Mouse (Mus musculus) T-helper 2 cell (primary cell): ENCODE results near the gene Ablim1.

Source experiments
- in situ Hi-C: fragments of 300-600 bp; cut with MboI, MseI; formaldehyde crosslinking; loops from one replicate; pipeline ENCODE4 v1.15.1; 2025; ENCODE audit warnings: high pct_unique_total_duplicates

Ablim1 gene

DNA sequence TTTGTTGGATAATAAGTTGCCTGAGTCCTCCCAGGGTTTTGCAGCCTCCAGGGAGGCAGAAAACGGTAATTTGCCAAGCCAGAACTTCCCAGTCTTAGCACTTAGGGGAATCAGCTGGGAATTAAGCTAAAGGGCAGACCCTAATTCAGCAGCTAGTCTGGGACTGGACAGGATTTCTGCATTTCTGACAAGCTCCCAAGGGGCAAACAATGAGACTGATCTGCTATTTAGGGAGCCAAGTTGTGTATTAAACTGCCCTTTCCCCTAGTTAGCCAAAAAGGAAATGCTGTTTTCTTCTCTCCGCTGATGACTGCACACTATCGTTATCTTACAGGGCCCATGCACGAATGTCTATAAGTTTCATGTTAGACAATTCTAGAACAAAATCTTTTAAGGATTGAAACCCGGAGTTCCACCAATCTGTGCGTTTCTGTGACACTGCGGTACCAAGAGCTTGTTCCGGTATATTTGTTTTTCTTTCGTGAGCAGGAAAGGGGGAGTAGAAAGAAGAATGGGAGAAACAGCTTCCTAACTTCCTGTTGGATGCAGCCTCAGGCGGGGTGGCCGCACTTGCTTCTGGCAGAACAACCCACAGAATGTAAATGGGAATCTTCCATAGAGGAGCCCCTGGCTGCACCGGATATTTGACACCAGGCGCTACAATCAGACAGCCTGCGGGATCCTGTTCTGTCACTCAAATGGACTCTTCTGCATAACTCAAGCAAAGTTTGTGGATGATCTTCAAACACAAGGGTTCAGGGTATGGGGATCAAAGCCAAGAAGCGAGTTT is 297.5 kb downstream of the Ablim1 start:
- in situ Hi-C loops = no loop called here

DNA sequence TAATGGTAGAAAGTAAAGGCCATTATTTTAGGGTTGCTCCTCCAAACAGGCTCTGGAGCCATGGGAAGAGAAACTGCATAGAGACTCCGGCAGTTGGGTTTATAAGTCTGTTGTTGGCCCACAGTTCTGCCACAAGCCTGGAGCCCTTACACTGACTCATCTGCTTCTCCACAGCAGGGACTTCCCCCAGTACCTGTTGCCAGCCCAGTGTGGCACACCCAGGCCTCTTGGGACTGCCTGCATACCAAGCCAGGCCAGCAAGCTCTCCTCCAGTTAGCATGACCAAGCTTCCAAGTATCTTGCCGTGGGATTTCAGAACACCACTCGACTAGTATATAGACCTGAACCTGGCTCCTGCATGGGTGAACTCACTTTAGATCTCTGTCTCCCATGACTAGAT is 299.9 kb downstream of the Ablim1 start:
- in situ Hi-C loops = no loop called here

DNA sequence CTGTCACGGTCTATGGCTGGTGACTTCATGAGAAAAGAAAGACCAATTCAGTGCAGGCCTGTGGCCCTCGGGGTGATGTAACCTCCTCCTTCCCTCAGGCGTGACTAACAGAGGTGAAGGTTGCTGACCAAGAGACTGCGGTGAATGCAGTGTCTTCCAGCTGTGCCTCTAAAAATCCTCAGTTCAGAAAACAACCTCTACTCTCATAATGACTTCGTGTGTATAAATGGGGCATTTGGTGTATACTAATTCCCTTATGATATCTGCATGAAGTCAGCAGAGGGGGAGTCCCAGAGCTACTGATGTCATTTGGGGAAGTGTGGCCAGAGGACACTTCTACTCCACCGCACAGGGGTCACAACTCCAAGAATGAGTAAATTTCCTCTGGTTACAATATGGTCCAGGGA is 301.4 kb downstream of the Ablim1 start:
- in situ Hi-C loops = no loop called here

DNA sequence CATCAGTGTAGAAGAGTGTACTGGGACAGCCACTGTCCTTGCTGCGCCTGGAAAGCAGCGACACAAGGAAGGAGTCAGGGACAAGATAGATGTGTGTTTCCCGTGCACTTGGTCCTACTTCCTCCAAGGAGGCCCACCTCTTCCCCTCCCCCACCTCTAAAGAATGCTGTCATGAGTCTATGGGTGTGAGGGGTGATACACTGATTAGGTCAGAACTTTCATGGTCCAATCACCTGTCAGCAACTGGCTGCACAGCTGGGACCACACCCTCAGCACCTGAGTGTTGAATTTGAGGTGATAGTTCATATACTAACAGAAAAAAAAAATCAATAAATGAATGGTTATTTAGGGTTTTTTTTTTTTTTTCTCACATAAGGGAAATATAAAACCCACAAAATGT is 302.7 kb downstream of the Ablim1 start:
- in situ Hi-C loops = no loop called here

- in situ Hi-C loops = no loop called here
These were observed 304.7 kb downstream of the Ablim1 start for GRCm38 (mm10) chr19:57010064-57010463.

GRCm38 (mm10) chr19:57009653-57010052 is 305.1 kb downstream of the Ablim1 start:
- in situ Hi-C loops = no loop called here

- in situ Hi-C loops = no loop called here
These were observed 306.7 kb downstream of the Ablim1 start, which contains the start of gene Afap1l2 for GRCm38 (mm10) chr19:57007781-57008710. TSS of gene Afap1l2 (minus strand) at chr19:57008228.

DNA sequence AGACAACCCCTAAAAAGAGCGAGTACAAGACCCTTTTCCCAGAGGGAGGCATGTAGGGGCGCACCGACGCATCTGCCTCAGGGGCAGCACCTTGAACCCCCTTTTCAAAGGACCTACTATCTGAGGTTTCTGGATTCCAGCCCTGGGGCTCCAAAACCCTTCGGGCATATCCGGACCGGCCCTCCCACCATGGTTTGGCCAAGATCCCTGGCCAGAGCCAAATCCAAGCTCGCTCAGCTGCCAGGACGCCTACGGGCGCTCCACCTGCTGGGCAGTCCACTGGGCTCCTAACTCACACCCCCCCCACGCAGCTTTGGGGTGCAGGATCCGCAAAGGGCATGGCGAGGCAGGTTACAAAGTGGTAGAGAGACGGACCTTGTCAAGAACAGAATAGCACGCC is 307.4 kb downstream of the Ablim1 start:
- in situ Hi-C loops = no loop called here

- in situ Hi-C loops = no loop called here
These were observed 307.9 kb downstream of the Ablim1 start for GRCm38 (mm10) chr19:57006841-57007240.

GRCm38 (mm10) chr19:57005062-57005461 is 309.7 kb downstream of the Ablim1 start:
- in situ Hi-C loops = no loop called here

- in situ Hi-C loops = no loop called here
These were observed 311.3 kb downstream of the Ablim1 start for GRCm38 (mm10) chr19:57003460-57003810.

- in situ Hi-C loops = no loop called here
These were observed 311.8 kb downstream of the Ablim1 start for GRCm38 (mm10) chr19:57002741-57003459.

GRCm38 (mm10) chr19:57001926-57002325 is 312.8 kb downstream of the Ablim1 start:
- in situ Hi-C loops = no loop called here

DNA sequence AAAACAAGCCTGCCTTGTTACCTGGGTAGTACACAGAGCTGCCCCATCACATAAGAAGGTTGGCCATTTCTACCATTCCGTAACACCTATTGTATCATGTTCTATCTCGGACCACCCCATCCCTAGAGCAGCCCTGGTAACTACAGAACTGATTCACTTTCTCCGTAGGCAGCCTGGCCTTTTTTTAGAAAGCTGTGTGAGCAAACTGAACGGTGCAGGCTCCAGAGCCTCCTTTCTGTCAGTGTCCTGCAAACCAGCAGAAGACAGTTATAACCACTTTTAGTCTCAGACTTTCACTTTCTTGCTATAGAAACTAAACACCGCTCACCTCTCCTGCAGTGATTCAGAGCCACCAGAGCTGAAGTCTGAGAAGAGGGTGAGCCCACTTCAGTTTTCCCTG is 314.1 kb downstream of the Ablim1 start:
- in situ Hi-C loops = no loop called here

DNA sequence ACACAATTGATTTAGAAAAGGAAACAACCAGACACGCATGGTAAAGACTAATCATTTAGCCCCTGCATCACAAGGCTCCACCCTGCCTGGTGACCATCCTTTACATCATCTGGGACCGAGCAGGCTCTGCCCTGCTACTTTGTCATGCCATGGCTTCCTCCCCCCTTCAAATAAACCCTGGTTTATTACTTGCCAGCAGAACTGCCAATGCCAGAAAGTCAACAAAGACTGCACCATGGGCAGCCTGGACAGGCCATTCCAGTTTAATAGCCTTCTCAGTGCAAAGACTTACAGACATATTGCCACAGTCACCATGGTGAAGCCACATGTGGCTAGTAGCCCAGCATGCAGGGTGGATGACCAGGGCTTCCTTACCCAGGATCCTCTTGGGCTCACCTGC is 314.9 kb downstream of the Ablim1 start:
- in situ Hi-C loops = loop anchor here (25.0 kb wide), 1 partner anchor 938 kb away; no protein-coding TSS in a partner anchor

GRCm38 (mm10) chr19:56998910-56999309 is 315.8 kb downstream of the Ablim1 start:
- in situ Hi-C loops = loop anchor here (25.0 kb wide), 1 partner anchor 938 kb away; no protein-coding TSS in a partner anchor

DNA sequence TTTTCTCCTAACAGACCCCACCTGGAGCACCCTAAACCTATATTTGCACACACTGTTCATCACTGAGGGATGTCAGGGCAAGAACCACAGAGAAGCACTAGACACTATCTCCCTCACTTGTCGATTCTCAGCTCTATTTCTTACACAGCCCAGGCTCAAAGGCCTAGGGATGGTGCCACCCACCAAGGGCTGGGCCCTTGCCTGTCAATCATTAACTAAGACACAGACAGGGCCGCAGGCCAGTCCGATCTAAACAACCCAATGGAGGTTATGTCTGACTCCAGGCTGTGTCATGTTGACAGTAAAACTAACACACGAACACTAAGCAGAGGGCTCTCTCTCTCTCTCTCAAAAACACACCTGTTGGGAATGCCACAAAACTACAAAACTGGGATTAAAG is 316.4 kb downstream of the Ablim1 start:
- in situ Hi-C loops = loop anchor here (25.0 kb wide), 1 partner anchor 939 kb away; no protein-coding TSS in a partner anchor

DNA sequence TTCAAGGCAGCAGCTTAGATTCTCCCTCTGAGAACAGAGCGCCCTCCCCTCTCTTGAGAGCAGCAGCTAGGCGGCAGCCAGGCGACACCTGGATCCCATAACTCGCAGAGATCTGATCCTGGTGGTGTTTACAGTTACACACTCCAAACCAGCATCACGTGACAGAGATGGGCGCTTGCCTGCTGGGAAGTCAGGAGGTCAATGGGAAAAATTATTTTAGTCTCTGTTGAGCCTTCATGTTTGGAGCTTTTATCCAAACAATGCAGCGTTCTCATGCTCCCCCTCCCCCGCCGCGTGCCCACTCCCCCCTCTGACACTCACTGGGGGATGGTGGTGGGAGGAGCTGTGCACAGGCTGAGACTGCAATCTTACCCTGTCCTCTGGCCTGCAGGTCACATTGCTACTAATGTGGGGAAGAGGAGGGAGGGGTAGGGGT is 317.5 kb downstream of the Ablim1 start:
- in situ Hi-C loops = loop anchor here (25.0 kb wide), 1 partner anchor 940 kb away; no protein-coding TSS in a partner anchor

GRCm38 (mm10) chr19:56995441-56995840 is 319.3 kb downstream of the Ablim1 start:
- in situ Hi-C loops = loop anchor here (25.0 kb wide), 1 partner anchor 942 kb away; no protein-coding TSS in a partner anchor

DNA sequence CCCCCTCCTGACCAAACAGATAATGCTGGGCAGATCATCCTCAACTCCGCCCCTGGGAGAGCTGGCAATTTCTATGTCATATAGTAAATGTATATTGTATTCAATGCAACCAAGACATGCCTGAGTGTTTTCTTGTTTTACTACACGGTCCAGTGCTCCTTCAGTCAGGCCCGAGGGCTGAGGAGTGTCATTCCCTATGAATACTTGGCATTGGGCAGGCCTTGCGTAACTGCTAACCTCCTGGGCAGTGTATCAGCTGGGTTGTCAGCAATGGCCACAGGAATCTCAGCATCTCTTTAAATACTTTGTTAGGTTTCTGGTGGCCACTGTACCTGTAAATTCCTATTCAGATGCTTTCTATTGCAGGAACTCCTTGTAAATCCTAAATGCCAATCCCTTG is 320.1 kb downstream of the Ablim1 start:
- in situ Hi-C loops = loop anchor here (5.0 to 25.0 kb wide), 2 partner anchors 52 to 943 kb away; no protein-coding TSS in a partner anchor

DNA sequence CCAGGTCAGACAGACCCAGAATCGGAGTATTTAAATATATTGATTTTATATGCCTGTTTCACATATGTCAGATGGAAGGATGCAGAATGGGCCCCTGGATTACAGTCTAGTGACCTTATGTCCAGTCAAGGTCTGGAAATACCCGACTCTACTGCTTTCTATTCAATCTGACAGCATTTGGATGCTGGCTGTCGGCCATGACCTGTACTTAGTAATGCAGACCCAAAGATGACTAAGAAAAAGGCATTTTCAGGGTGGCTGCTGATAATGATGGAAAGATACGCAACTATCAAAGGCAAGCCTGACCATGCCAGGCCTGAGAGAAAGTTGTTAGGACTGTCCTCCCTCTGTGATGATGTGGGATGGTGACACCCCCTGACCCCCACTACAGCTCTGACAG is 321.0 kb downstream of the Ablim1 start:
- in situ Hi-C loops = loop anchor here (5.0 to 25.0 kb wide), 2 partner anchors 51 to 944 kb away; no protein-coding TSS in a partner anchor
